Mouse (Mus musculus) liver, embryonic 16.5 days (tissue): ENCODE data around the gene Nphs1. TPM values are rescaled to one million over a fixed set of nuclear protein-coding genes. Genes with fewer than 3 reads are reported as not detected.

Experiments
- ATAC-seq: fragments of 200-750 bp; cut with Nextera tagmentation; 2 replicates; pipeline ENCODE4 v1.8.0; 2017; ENCODE audit warnings: low read depth, mild to moderate bottlenecking, moderate number of reproducible peaks, moderate library complexity
- H3K27ac ChIP-seq: fragments of 300-500 bp; sonication (generic); 2 replicates; pipeline ENCODE4 v1.5.1; 2014; ENCODE audit warnings: mild to moderate bottlenecking, low read length
- H3K27me3 ChIP-seq: fragments of 300-500 bp; sonication (generic); 2 replicates; pipeline ENCODE4 v1.6.1; 2014; ENCODE audit warnings: low read depth, low read length, mixed read lengths; ENCODE audit not compliant: control insufficient read depth, insufficient read depth
- H3K36me3 ChIP-seq: fragments of 300-500 bp; sonication (generic); 2 replicates; pipeline ENCODE4 v1.6.1; 2014; ENCODE audit warnings: mild to moderate bottlenecking; ENCODE audit not compliant: control insufficient read depth, insufficient read depth
- H3K4me1 ChIP-seq: fragments of 300-500 bp; sonication (generic); 2 replicates; pipeline ENCODE4 v1.6.1; 2014; ENCODE audit warnings: low read depth, low read length, mixed read lengths; ENCODE audit not compliant: control insufficient read depth
- H3K4me2 ChIP-seq: fragments of 300-500 bp; sonication (generic); 2 replicates; pipeline ENCODE4 v1.6.1; 2014; ENCODE audit warnings: low read depth, low read length, mixed read lengths
- H3K4me3 ChIP-seq: fragments of 300-500 bp; sonication (generic); 2 replicates; pipeline ENCODE4 v1.5.1; 2014; ENCODE audit warnings: low read depth, mild to moderate bottlenecking, low read length
- H3K9ac ChIP-seq: fragments of 300-500 bp; sonication (generic); 2 replicates; pipeline ENCODE4 v1.6.1; 2014; ENCODE audit warnings: low read depth, low read length
- H3K9me3 ChIP-seq: fragments of 300-500 bp; sonication (generic); replicated peaks from 2 replicates; pipeline ENCODE4 v1.6.1; 2016; ENCODE audit warnings: low read length; ENCODE audit not compliant: control insufficient read depth
- WGBS: fragments of 180-500 bp; shearing (Covaris S2); extraction: QIAGEN DNeasy Blood & Tissue Kit; methylation state at CpG from one replicate; pipeline ENCODE4 v1.1.7; 2014; ENCODE audit not compliant: insufficient replicate concordance; 5-methylcytosine and 5-hydroxymethylcytosine counted together
- polyA plus RNA-seq: library from polyadenylated mRNA; unstranded; fragments of >200 nt; fragmentation: Nextera tagmentation; extraction: Ambion mirVana; gene quantifications from 2 replicates; pipeline ENCODE4 v1.2.1, GENCODE M21; 2015

The Nphs1 gene
- polyA plus RNA-seq, 1 experiment from 2014 or later = 0.19 TPM

DNA sequence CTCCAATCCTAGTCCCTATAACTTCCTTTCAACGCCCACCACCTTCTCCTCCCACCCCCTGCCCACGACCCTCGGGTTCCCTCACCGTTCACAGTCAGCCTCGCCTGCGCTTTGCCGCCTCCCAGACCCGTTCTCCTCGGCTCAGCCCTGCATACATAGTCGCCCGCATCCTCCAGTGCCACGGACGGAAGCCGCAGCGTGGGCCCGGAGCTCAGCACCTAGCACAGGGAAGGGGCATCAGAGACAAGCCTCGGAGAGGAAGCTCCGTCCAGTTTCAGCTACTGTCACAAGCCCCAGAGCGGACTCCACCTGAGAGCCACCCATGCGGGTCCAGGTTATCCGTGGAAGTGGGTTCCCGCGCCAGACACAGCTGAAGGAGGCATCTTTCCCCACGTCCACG, 4.8 kb upstream of the Nphs1 start:
- ATAC-seq = no peak
- H3K4me1 ChIP-seq = peaks cover 7% of the 10 kb centered on the region
- H3K27ac ChIP-seq = no peak overlapping the region
- no peaks in the 10 kb centered on the region for H3K9me3 ChIP-seq
- H3K9ac ChIP-seq = no peak overlapping the region
- no peak overlapping the region for H3K4me3 ChIP-seq
- H3K27me3 ChIP-seq = peaks cover 55% of the 10 kb centered on the region
- WGBS = 15% methylated on average over 25 of the region's 25 CpGs
- no peaks in the 10 kb centered on the region for H3K36me3 ChIP-seq
- H3K4me2 ChIP-seq = peak overlapping the region; percentile 41

DNA sequence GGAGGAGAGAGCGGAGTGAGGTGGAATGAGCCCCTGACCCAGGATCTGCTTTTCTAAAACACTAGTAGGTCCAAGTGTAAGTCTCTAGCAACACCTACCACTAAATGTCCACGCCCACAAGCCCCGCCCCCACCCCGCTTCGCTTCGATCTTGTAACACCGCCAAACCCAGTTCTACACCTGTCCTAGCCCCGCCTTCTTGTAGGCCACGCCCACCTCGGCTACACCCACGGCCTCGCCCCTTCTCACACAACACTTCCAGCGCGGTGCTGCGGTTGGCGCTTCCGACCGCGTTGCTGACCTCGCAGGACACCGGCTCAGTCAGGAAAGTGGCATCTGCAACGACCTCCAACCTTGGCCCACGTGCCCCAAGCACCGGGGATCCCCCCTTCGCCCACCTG, 4.3 kb upstream of the Nphs1 start:
- WGBS = 2% methylated on average over 25 of the region's 25 CpGs
- Histone ChIP-seq H3K4me1 (peaks cover 7% of the 10 kb centered on the region), H3K27ac (no peak overlapping the region), H3K9me3 (no peaks in the 10 kb centered on the region), H3K9ac (no peak overlapping the region), H3K27me3 (peaks cover 59% of the 10 kb centered on the region), H3K36me3 (no peaks in the 10 kb centered on the region), H3K4me2 (peak overlapping the region; percentile 41), H3K4me3 (no peak overlapping the region; the same call in 1 of the 2 replicates)
- peak; percentile 68 for ATAC-seq

DNA sequence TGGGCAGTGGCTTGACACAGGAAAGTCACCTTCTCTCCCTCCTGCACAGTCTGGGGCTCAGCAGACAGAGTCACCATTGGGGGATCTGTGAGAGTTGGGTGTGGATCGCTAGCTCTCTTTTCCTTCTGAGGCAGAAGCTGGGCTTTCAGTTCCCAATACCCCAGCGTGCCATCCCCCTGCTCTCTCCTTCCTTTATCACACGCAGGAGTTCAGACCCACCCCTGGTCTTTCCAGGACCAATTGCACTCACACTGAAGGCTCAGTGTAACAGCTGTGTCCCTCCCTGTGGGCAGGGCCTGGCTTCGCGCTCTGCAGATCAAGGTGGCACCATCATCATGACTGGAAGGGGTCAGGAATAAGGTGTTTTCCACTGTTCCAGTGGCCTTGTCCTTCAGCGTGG, 3.9 kb upstream of the Nphs1 start:
- Histone ChIP-seq H3K9me3 (no peaks in the 10 kb centered on the region), H3K4me1 (peaks cover 7% of the 10 kb centered on the region), H3K9ac (no peak overlapping the region), H3K4me2 (peak overlapping the region; percentile 41), H3K27me3 (peaks cover 59% of the 10 kb centered on the region), H3K4me3 (no peak overlapping the region), H3K36me3 (no peaks in the 10 kb centered on the region), H3K27ac (no peak overlapping the region)
- ATAC-seq = no peak
- WGBS = 11% methylated on average over 6 of the region's 6 CpGs

DNA sequence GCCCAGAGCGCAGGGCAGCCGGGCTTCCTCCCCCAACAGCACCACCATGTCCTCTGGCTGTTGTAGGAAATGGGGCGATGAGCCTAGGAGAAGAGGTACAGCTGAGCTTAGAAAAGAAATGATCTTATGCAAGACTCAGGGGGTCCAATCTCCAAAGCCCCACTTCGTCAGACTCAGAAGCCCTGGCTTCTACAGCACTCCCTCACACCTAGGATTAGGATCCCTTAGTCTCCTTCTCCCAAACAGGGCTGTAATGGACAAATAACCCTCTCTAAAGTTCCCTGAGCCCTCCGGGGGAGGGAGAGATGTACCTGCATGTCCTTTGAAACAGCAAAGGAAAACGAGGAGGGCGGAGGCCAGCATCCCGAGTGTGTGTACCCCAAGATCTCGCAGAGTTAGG, 1.6 kb upstream of the Nphs1 start:
- Histone ChIP-seq H3K9me3 (no peaks in the 10 kb centered on the region), H3K36me3 (no peaks in the 10 kb centered on the region), H3K4me2 (no peak overlapping the region), H3K4me3 (no peak overlapping the region), H3K9ac (no peak overlapping the region), H3K27ac (no peak overlapping the region), H3K4me1 (peaks cover 7% of the 10 kb centered on the region), H3K27me3 (peaks cover 73% of the 10 kb centered on the region)
- ATAC-seq = no peak
- under 1% methylated on average over 9 of the region's 9 CpGs for WGBS

DNA sequence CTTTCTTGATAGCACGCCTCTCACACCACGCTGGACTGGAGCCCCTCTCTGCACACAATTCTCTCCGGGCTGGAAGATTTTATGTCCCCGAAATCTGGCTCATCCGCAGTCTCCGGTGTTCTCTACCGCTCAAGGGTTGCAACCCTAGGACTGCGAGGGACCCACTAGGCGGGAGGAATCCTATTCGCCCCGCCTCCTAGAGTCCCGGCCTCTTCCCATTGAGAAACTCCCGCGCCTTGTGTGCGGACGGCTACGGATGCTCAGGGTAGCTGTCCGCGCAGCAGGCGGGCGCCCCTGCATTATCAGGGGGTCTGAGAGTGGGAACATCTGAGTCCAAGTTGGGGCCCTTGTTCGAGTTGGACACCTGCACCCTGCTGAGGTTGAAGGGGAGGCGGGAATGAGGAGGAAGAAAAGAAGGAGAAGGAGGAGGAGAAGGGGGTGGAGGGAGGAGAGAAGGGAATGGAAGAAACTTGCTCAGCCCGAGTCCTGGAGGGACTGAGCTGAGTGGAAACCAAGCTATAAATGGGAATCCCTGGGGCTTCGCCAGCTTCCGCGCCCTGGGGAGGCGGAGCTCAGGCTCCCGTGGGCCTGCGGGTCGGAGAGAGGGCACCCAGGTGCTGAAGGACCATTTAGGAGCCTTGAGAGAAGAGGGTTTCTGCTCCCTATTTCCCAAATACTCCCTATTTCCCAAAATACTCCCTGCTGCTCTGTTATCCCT, 1.0 kb upstream of the Nphs1 start:
- Histone ChIP-seq H3K9ac (no peak overlapping the region), H3K4me1 (peaks cover 7% of the 10 kb centered on the region), H3K27ac (no peak overlapping the region), H3K27me3 (peaks cover 73% of the 10 kb centered on the region), H3K36me3 (no peaks in the 10 kb centered on the region), H3K4me2 (no peak overlapping the region), H3K4me3 (no peak overlapping the region), H3K9me3 (no peaks in the 10 kb centered on the region)
- 1% methylated on average over 31 of the region's 31 CpGs for WGBS
- no peak for ATAC-seq

DNA sequence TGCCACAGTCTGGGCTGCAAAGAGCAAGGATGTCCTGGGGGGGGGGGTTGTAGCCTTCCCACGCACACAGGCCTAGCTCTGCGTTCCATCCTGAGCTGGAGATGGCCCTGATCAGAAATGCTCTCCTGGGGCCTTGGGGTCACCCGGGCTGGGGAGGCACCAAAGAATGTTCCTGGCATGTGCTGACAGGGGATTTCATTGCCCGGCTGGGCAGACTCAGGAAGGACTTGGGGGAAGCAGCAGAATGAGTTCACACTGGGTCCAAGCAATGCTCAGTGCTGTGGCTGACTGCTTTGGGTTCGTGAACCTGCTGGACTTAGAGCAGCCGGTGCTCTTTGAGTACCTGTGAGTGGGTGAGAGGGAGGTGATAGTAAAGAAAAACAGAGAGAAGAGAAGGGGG, 1.4 kb downstream of the Nphs1 start:
- Histone ChIP-seq H3K4me3 (no peak overlapping the region), H3K4me1 (no peaks in the 10 kb centered on the region), H3K36me3 (no peaks in the 10 kb centered on the region), H3K27ac (no peak overlapping the region), H3K9me3 (no peaks in the 10 kb centered on the region), H3K9ac (no peak overlapping the region), H3K4me2 (no peak overlapping the region), H3K27me3 (peaks cover 58% of the 10 kb centered on the region)
- WGBS = 27% methylated on average over 6 of the region's 6 CpGs
- no peak for ATAC-seq

DNA sequence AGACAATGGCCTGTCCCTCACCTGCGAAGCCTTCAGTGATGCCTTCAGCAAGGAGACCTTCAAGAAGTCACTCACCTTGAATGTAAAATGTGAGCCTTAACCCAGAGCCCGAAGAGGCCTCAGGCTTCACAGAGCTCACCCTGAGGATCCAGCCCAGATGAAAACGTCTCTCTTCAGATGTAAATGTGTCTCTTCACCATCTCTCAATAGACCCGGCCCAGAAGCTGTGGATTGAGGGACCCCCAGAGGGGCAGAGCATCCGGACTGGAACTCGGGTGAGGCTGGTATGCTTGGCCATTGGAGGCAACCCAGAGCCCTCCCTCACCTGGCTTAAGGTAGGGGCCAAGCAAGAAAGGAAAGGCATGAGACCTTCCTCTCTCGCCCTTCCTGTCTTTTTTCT, 5.5 kb downstream of the Nphs1 start:
- Histone ChIP-seq H3K9me3 (no peaks in the 10 kb centered on the region), H3K4me2 (no peak overlapping the region), H3K36me3 (no peaks in the 10 kb centered on the region), H3K27ac (no peak overlapping the region), H3K27me3 (peaks cover 52% of the 10 kb centered on the region), H3K4me1 (no peaks in the 10 kb centered on the region), H3K9ac (no peak overlapping the region), H3K4me3 (no peak overlapping the region)
- ATAC-seq = no peak
- WGBS = 31% methylated on average over 7 of the region's 7 CpGs

DNA sequence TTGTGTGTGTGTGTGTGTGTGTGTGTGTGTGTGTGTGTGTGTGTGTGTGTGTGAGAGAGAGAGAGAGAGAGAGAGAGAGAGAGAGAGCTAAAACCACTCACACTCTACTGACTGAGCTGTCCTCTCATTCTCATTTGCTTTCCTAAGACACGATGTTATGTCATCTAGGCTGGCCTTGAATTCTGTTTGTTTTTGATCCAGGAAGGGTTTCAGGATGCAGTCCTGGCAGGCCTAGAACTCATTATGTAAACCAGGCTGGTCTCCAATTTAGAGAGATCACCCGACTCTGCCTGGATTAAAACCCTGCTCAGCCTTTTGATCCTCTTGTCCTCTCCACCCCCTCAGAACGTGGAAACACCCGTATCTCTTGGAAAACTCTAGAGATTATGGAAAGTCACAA, 5.9 kb downstream of the Nphs1 start:
- ATAC-seq = no peak
- no peak overlapping the region for H3K9ac ChIP-seq
- H3K4me2 ChIP-seq = no peak overlapping the region
- H3K27me3 ChIP-seq = peaks cover 51% of the 10 kb centered on the region
- H3K4me3 ChIP-seq = no peak overlapping the region
- H3K9me3 ChIP-seq = no peaks in the 10 kb centered on the region
- no peaks in the 10 kb centered on the region for H3K36me3 ChIP-seq
- H3K4me1 ChIP-seq = no peaks in the 10 kb centered on the region
- H3K27ac ChIP-seq = no peak overlapping the region
- 18% methylated on average over 4 of the region's 4 CpGs for WGBS

DNA sequence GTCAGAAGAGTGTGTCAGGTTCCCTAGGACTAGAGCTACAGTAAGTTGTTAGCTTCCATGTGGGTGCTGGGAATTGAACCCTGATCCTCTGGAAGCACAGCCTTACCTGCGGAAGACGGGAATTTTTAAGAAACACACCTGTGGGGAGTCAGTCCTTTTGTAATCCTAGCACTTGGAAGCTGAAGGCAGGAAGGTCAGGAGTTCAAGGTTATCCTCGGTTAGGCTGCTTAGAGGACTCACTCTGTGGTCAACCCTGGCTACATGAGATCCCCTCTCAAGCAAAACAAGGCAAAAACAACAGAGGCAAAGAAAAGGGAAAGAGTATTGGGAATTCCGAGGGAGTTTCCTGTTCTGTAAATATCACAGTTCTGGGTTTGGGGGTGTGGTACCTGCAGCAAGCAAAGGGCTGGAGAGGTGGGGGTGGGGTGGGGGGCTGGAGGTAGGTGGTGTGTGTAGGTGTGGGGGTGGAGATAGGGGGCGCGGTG, 6.7 kb downstream of the Nphs1 start:
- H3K9me3 ChIP-seq = no peaks in the 10 kb centered on the region
- H3K4me1 ChIP-seq = no peaks in the 10 kb centered on the region
- 10% methylated on average over 6 of the region's 6 CpGs for WGBS
- H3K27me3 ChIP-seq = peaks cover 51% of the 10 kb centered on the region
- no peak overlapping the region for H3K27ac ChIP-seq
- no peak for ATAC-seq
- H3K4me2 ChIP-seq = no peak overlapping the region
- H3K36me3 ChIP-seq = no peaks in the 10 kb centered on the region
- H3K4me3 ChIP-seq = no peak overlapping the region
- H3K9ac ChIP-seq = no peak overlapping the region
